Mouse (Mus musculus): ENCODE results near the gene Gm9639. TPM values are rescaled to one million over a fixed set of nuclear protein-coding genes. Genes with fewer than 3 reads are reported as not detected.

Gene Gm9639
- not detected in 2 replicates for polyA plus RNA-seq (2021; fragmentation: Nextera tagmentation)
- long read RNA-seq, experiment 1 = 0 reads
- long read RNA-seq, experiment 2 = 0 reads

GRCm38 (mm10) chr10:77794976-77795375 is at the start of gene Gm9639:
Gene Gm9639 (minus strand): TSS chr10:77795076.

GRCm38 (mm10) chr10:77835647-77836046 is 40.8 kb upstream of the Gm9639 start, which contains the start of gene Krtap10-10:
Gene Krtap10-10 (plus strand): TSS chr10:77835947.

GRCm38 (mm10) chr10:77826951-77827350 is 32.1 kb upstream of the Gm9639 start, which contains the start of gene Krtap10-4:
Gene Krtap10-4 (minus strand): TSS chr10:77827095.

GRCm38 (mm10) chr10:77814382-77814781 is 19.5 kb upstream of the Gm9639 start, which contains the start of gene Gm2696:
Gene Gm2696 (plus strand): TSS chr10:77814682.

GRCm38 (mm10) chr10:77811743-77812142 is 16.9 kb upstream of the Gm9639 start, which contains the start of gene Gm9507:
Gene Gm9507 (minus strand): TSS chr10:77811843.

GRCm38 (mm10) chr10:77798921-77799508 is 4.1 kb upstream of the Gm9639 start, which contains the start of gene Gm19668:
Gene Gm19668 (minus strand): TSS chr10:77799133.

GRCm38 (mm10) chr10:77787876-77788275 is 7.0 kb downstream of the Gm9639 start, which contains the start of gene Gm7137:
Gene Gm7137 (minus strand): TSS chr10:77788200.

GRCm38 (mm10) chr10:77782442-77782841 is 12.4 kb downstream of the Gm9639 start, which contains the start of gene Gm3250:
Gene Gm3250 (minus strand): TSS chr10:77782542.

GRCm38 (mm10) chr10:77776844-77777243 is 18.0 kb downstream of the Gm9639 start, which contains the start of gene Gm7138:
Gene Gm7138 (minus strand): TSS chr10:77776944.

GRCm38 (mm10) chr10:77771225-77771624 is 23.7 kb downstream of the Gm9639 start, which contains the start of gene Gm3238:
Gene Gm3238 (minus strand): TSS chr10:77771325.

GRCm38 (mm10) chr10:77759582-77759981 is 35.3 kb downstream of the Gm9639 start, which contains the start of gene Gm3233:
Gene Gm3233 (minus strand): TSS chr10:77759682.

GRCm38 (mm10) chr10:77751254-77751653 is 43.6 kb downstream of the Gm9639 start, which contains the start of gene Gm9736:
Gene Gm9736 (minus strand): TSS chr10:77751354.

Other genes with a start within 250 kb of the Gm9639 start
- gene Pttg1ip, start 213.4 kb downstream of the Gm9639 start, polyA plus RNA-seq (2021; fragmentation: Nextera tagmentation) = 56.3 and 68.9 TPM in 2 replicates
- 157 and 188 TPM in 2 replicates for gene Sumo3, start 189.0 kb downstream of the Gm9639 start, polyA plus RNA-seq (2021; fragmentation: Nextera tagmentation)
- gene Gm49325, start 188.9 kb downstream of the Gm9639 start, polyA plus RNA-seq (2021; fragmentation: Nextera tagmentation) = 1.9 and 10.3 TPM in 2 replicates
- 50.9 and 59.2 TPM in 2 replicates for gene Ube2g2, start 172.8 kb downstream of the Gm9639 start, polyA plus RNA-seq (2021; fragmentation: Nextera tagmentation)
- 0.20 TPM in 2 replicates for gene Tspear, start 108.5 kb downstream of the Gm9639 start, polyA plus RNA-seq (2021; fragmentation: Nextera tagmentation)
- not detected in 2 replicates for gene Gm19402, start 104.3 kb downstream of the Gm9639 start, polyA plus RNA-seq (2021; fragmentation: Nextera tagmentation)
- not detected in 2 replicates for gene Gm9508, start 97.8 kb downstream of the Gm9639 start, polyA plus RNA-seq (2021; fragmentation: Nextera tagmentation)
- gene Gm10272, start 88.5 kb downstream of the Gm9639 start, polyA plus RNA-seq (2021; fragmentation: Nextera tagmentation) = not detected in 2 replicates
- not detected in 2 replicates for gene Gm10024, start 83.6 kb downstream of the Gm9639 start, polyA plus RNA-seq (2021; fragmentation: Nextera tagmentation)
- not detected in 2 replicates for gene Gm10142, start 79.3 kb downstream of the Gm9639 start, polyA plus RNA-seq (2021; fragmentation: Nextera tagmentation)
- not detected in 2 replicates for gene Krtap12-1, start 74.5 kb downstream of the Gm9639 start, polyA plus RNA-seq (2021; fragmentation: Nextera tagmentation)
- not detected in 2 replicates for gene Gm10100, start 68.6 kb downstream of the Gm9639 start, polyA plus RNA-seq (2021; fragmentation: Nextera tagmentation)
- gene Gm18596, start 52.4 kb downstream of the Gm9639 start, polyA plus RNA-seq (2021; fragmentation: Nextera tagmentation) = not detected in 2 replicates
- not detected in 2 replicates for gene Gm9736, start 43.7 kb downstream of the Gm9639 start, polyA plus RNA-seq (2021; fragmentation: Nextera tagmentation)
- gene Gm3233, start 35.4 kb downstream of the Gm9639 start, polyA plus RNA-seq (2021; fragmentation: Nextera tagmentation) = not detected in 2 replicates
- gene Gm3238, start 23.8 kb downstream of the Gm9639 start, polyA plus RNA-seq (2021; fragmentation: Nextera tagmentation) = not detected in 2 replicates
- gene Gm7138, start 18.1 kb downstream of the Gm9639 start, polyA plus RNA-seq (2021; fragmentation: Nextera tagmentation) = not detected in 2 replicates
- gene Gm3250, start 12.5 kb downstream of the Gm9639 start, polyA plus RNA-seq (2021; fragmentation: Nextera tagmentation) = not detected in 2 replicates
- not detected in 2 replicates for gene Gm7137, start 6.9 kb downstream of the Gm9639 start, polyA plus RNA-seq (2021; fragmentation: Nextera tagmentation)
- not detected in 2 replicates for gene Gm19668, start 4.1 kb upstream of the Gm9639 start, polyA plus RNA-seq (2021; fragmentation: Nextera tagmentation)
- gene Gm9507, start 16.8 kb upstream of the Gm9639 start, polyA plus RNA-seq (2021; fragmentation: Nextera tagmentation) = not detected in 2 replicates
- gene Gm2696, start 19.6 kb upstream of the Gm9639 start, polyA plus RNA-seq (2021; fragmentation: Nextera tagmentation) = not detected in 2 replicates
- not detected in 2 replicates for gene Krtap10-4, start 32.0 kb upstream of the Gm9639 start, polyA plus RNA-seq (2021; fragmentation: Nextera tagmentation)
- gene Krtap10-10, start 40.9 kb upstream of the Gm9639 start, polyA plus RNA-seq (2021; fragmentation: Nextera tagmentation) = not detected in 2 replicates
- not detected in 2 replicates for gene Gm36176, start 51.7 kb upstream of the Gm9639 start, polyA plus RNA-seq (2021; fragmentation: Nextera tagmentation)
- gene Gm10318, start 57.8 kb upstream of the Gm9639 start, polyA plus RNA-seq (2021; fragmentation: Nextera tagmentation) = not detected in 2 replicates
- not detected in 2 replicates for gene Gm3285, start 66.9 kb upstream of the Gm9639 start, polyA plus RNA-seq (2021; fragmentation: Nextera tagmentation)
- 4.8 TPM in 2 replicates for gene Lrrc3, start 107.5 kb upstream of the Gm9639 start, polyA plus RNA-seq (2021; fragmentation: Nextera tagmentation)
- 3.8 and 4.0 TPM in 2 replicates for gene Trpm2, start 175.5 kb upstream of the Gm9639 start, polyA plus RNA-seq (2021; fragmentation: Nextera tagmentation)
- 38.1 and 47.5 TPM in 2 replicates for gene 1810043G02Rik, start 183.4 kb upstream of the Gm9639 start, polyA plus RNA-seq (2021; fragmentation: Nextera tagmentation)
- 67.7 and 71.8 TPM in 2 replicates for gene Pfkl, start 215.0 kb upstream of the Gm9639 start, polyA plus RNA-seq (2021; fragmentation: Nextera tagmentation)
- gene Dnmt3l, start 246.9 kb upstream of the Gm9639 start, polyA plus RNA-seq (2021; fragmentation: Nextera tagmentation) = 0.84 TPM in 1 of 2 replicates, not detected in the other
- gene Aire, start 248.5 kb upstream of the Gm9639 start, polyA plus RNA-seq (2021; fragmentation: Nextera tagmentation) = not detected in 2 replicates